10 mouse cellular contexts compared by ENCODE assay signal in the genomic region with DNA sequence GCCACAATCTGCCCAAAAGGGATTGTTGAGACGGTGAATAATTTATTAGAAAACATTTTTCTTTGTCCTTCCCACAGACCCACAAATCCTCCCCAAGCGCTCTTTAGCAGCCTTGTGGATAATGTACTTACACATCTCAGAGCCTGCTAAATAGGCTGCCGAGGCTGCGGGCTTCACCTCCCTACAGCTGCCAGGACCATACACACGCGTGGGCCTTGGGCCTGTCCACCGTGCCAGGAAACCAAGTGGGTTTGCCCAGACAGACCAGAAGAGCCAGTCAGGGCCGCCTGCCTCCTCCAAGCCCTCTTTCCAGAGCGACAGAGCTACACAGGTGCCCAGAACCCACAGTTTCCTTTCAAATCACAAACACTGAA.
DNase-seq lines count a peak whose midpoint lies in the region; ATAC-seq and TF ChIP-seq lines count a peak whose summit lies in the region.
"Had no signal": no experiment of that assay in that cellular context is flagged by ENCODE, and none has a peak within 500 bp of the region (broad histone marks: within the 10 kb centered on the region; RNA-seq: fewer than 3 reads in every experiment).

No protein-coding gene starts in this region.

- no peaks in the 10 kb centered on the region for H3K36me3 ChIP-seq in heart, embryonic 15.5 days
- H3K36me3 ChIP-seq in heart, adult 2 months (ENCODE audit: control insufficient read depth, insufficient read depth, low read length), result no peaks in the 10 kb centered on the region
- H3K36me3 ChIP-seq in hindbrain, embryonic 13.5 days, result no peaks in the 10 kb centered on the region
- H3K36me3 ChIP-seq in midbrain, embryonic 14.5 days (ENCODE audit: control insufficient read depth, insufficient read depth, low read length), result no peaks in the 10 kb centered on the region

- no peak for DNase-seq in heart, adult 2 months
- peak; percentile 3 for DNase-seq in brain, adult 2 months (ENCODE audit: low read depth, low spot score)
- DNase-seq in midbrain, embryonic 14.5 days, result no peak
- no peak for DNase-seq in thymus, adult 18-20 months
- no peak for DNase-seq in ovary, postnatal 14 days (ENCODE audit: low spot score)
- DNase-seq in spleen, postnatal 36 days (ENCODE audit: low spot score in 2 of 2), result no peak
- DNase-seq: gastrocnemius, postnatal 36 days; spleen, adult 18-20 months had no signal

- intact Hi-C loops in heart, adult 2 months (cut with DNase I), result no loop called here

- ATAC-seq in heart, embryonic 15.5 days (replicated peaks; ENCODE audit: insufficient number of reproducible peaks, insufficient read depth, low FRiP score, low read depth), result no peak
- peak; percentile 65 for ATAC-seq in hindbrain, embryonic 13.5 days (ENCODE audit: low FRiP score)
- ATAC-seq in midbrain, embryonic 14.5 days (ENCODE audit: low FRiP score, low TSS enrichment), result no peak; the same call in 1 of the 2 replicates

- TF ChIP-seq POLR2A in heart, adult 2 months (IDR thresholded peaks at IDR 0.05; ENCODE audit: insufficient read depth, low read depth, low read length), result no peak

- peak overlapping the region; percentile 36 for H3K4me3 ChIP-seq in heart, embryonic 15.5 days
- H3K4me3 ChIP-seq in heart, adult 2 months, result no peak overlapping the region
- H3K4me3 ChIP-seq in hindbrain, embryonic 13.5 days, result peak overlapping the region; percentile 35
- H3K4me3 ChIP-seq in midbrain, embryonic 14.5 days (replicated peaks; ENCODE audit: low read depth, low read length), result peak overlapping the region; percentile 25

- peak overlapping the region; percentile 58 for H3K4me2 ChIP-seq in heart, embryonic 15.5 days
- H3K4me2 ChIP-seq in hindbrain, embryonic 13.5 days, result peak overlapping the region; percentile 57
- peak overlapping the region; percentile 50 for H3K4me2 ChIP-seq in midbrain, embryonic 14.5 days (ENCODE audit: low read length)

- no peak overlapping the region for H3K27ac ChIP-seq in heart, embryonic 15.5 days
- H3K27ac ChIP-seq in heart, adult 2 months, result no peak overlapping the region
- H3K27ac ChIP-seq in hindbrain, embryonic 13.5 days, result peak overlapping the region; percentile 69
- H3K27ac ChIP-seq in midbrain, embryonic 14.5 days (replicated peaks; ENCODE audit: low read depth, low read length), result no peak overlapping the region

- no peaks in the 10 kb centered on the region for H3K4me1 ChIP-seq in heart, embryonic 15.5 days (replicated peaks)
- H3K4me1 ChIP-seq in heart, adult 2 months (ENCODE audit: control insufficient read depth, insufficient read depth, low read length), result no peaks in the 10 kb centered on the region
- peaks cover 6% of the 10 kb centered on the region for H3K4me1 ChIP-seq in hindbrain, embryonic 13.5 days (replicated peaks)
- H3K4me1 ChIP-seq in midbrain, embryonic 14.5 days (ENCODE audit: control insufficient read depth, insufficient read depth, low read length), result no peaks in the 10 kb centered on the region

- H3K79me2 ChIP-seq in heart, adult 2 months (replicated peaks; ENCODE audit: control insufficient read depth, insufficient read depth, low read length), result no peaks in the 10 kb centered on the region

- H3K9me3 ChIP-seq in heart, embryonic 15.5 days (replicated peaks), result no peaks in the 10 kb centered on the region
- no peaks in the 10 kb centered on the region for H3K9me3 ChIP-seq in hindbrain, embryonic 13.5 days
- no peaks in the 10 kb centered on the region for H3K9me3 ChIP-seq in midbrain, embryonic 14.5 days (ENCODE audit: control insufficient read depth, low read length)

- 59% methylated on average over 9 of the region's 9 CpGs for WGBS in heart, embryonic 15.5 days
- WGBS in heart, adult 2 months, result 64% methylated on average over 9 of the region's 9 CpGs
- whole genome bisulfite sequencing in hindbrain, embryonic 13.5 days, result 59% methylated on average over 9 of the region's 9 CpGs
- 59% methylated on average over 9 of the region's 9 CpGs for whole genome bisulfite sequencing in midbrain, embryonic 14.5 days

- no peak overlapping the region for H3K9ac ChIP-seq in heart, embryonic 15.5 days
- no peak overlapping the region for H3K9ac ChIP-seq in heart, adult 2 months (ENCODE audit: low read depth, low read length)
- H3K9ac ChIP-seq in hindbrain, embryonic 13.5 days, result peak overlapping the region; percentile 58
- no peak overlapping the region; the same call in 1 of the 2 replicates for H3K9ac ChIP-seq in midbrain, embryonic 14.5 days (replicated peaks; ENCODE audit: low read length)

- TF ChIP-seq CTCF in heart, adult 2 months (IDR thresholded peaks at IDR 0.05), result no peak

- no peak for TF ChIP-seq EP300 in heart, adult 2 months (IDR thresholded peaks at IDR 0.05; ENCODE audit: insufficient read depth, low read depth, low read length)

- 0 out of 2 replicates have a peak, but pooled peaks cover 11% of the 10 kb centered on the region for H3K27me3 ChIP-seq in heart, embryonic 15.5 days
- 0 out of 2 replicates have a peak, but pooled peaks cover 1% of the 10 kb centered on the region for H3K27me3 ChIP-seq in heart, adult 2 months (ENCODE audit: control insufficient read depth, insufficient read depth, low read length)
- H3K27me3 ChIP-seq in hindbrain, embryonic 13.5 days, result peaks cover 32% of the 10 kb centered on the region
- H3K27me3 ChIP-seq in midbrain, embryonic 14.5 days (ENCODE audit: control insufficient read depth, insufficient read depth, low read length), result no peaks in the 10 kb centered on the region
